Mouse (Mus musculus) hindlimb bud, embryonic 11.5 days (tissue): ENCODE results near the gene Foxn3.

ENCODE experiments used
- DNase-seq: peaks from one replicate; pipeline ENCODE4 v3.0.0-alpha.2; 2012; ENCODE audit warnings: low read depth, low spot score; ENCODE audit errors: extremely low spot score

Foxn3 gene

GRCm38 (mm10) chr12:99264386-99264785, 299.0 kb downstream of the Foxn3 start:
- DNase-seq, result no peak

- no peak for DNase-seq
Observed at GRCm38 (mm10) chr12:99263592-99264335, 299.6 kb downstream of the Foxn3 start.

- no peak for DNase-seq
Observed at GRCm38 (mm10) chr12:99262840-99263239, 300.5 kb downstream of the Foxn3 start.

GRCm38 (mm10) chr12:99262066-99262599, 301.2 kb downstream of the Foxn3 start:
- DNase-seq, result no peak

- DNase-seq, result no peak
Observed at GRCm38 (mm10) chr12:99260171-99260570, 303.2 kb downstream of the Foxn3 start.

GRCm38 (mm10) chr12:99257570-99257969, 305.8 kb downstream of the Foxn3 start:
- DNase-seq, result no peak

- no peak for DNase-seq
Observed at GRCm38 (mm10) chr12:99256997-99257396, 306.4 kb downstream of the Foxn3 start.

- DNase-seq, result no peak
Observed at GRCm38 (mm10) chr12:99256463-99256862, 306.9 kb downstream of the Foxn3 start.

GRCm38 (mm10) chr12:99254436-99254835, 308.9 kb downstream of the Foxn3 start:
- no peak for DNase-seq

- DNase-seq, result no peak
Observed at GRCm38 (mm10) chr12:99253562-99253961, 309.8 kb downstream of the Foxn3 start.

- no peak for DNase-seq
Observed at GRCm38 (mm10) chr12:99248606-99249005, 314.8 kb downstream of the Foxn3 start.

GRCm38 (mm10) chr12:99247939-99248338, 315.4 kb downstream of the Foxn3 start:
- no peak for DNase-seq

- DNase-seq, result no peak
Observed at GRCm38 (mm10) chr12:99246984-99247746, 316.2 kb downstream of the Foxn3 start.

- DNase-seq, result no peak
Observed at GRCm38 (mm10) chr12:99244673-99245072, 318.7 kb downstream of the Foxn3 start.

GRCm38 (mm10) chr12:99244264-99244663, 319.1 kb downstream of the Foxn3 start:
- DNase-seq, result no peak

GRCm38 (mm10) chr12:99243316-99243715, 320.1 kb downstream of the Foxn3 start:
- DNase-seq, result no peak

- no peak for DNase-seq
Observed at GRCm38 (mm10) chr12:99240185-99240726, 323.1 kb downstream of the Foxn3 start.

GRCm38 (mm10) chr12:99239735-99240134, 323.6 kb downstream of the Foxn3 start:
- DNase-seq, result no peak

- DNase-seq, result no peak
Observed at GRCm38 (mm10) chr12:99237497-99237896, 325.9 kb downstream of the Foxn3 start.

- no peak for DNase-seq
Observed at GRCm38 (mm10) chr12:99234346-99234745, 329.0 kb downstream of the Foxn3 start.

- no peak for DNase-seq
Observed at GRCm38 (mm10) chr12:99233386-99233785, 330.0 kb downstream of the Foxn3 start.

GRCm38 (mm10) chr12:99232478-99232877, 330.9 kb downstream of the Foxn3 start:
- DNase-seq, result no peak
